Mouse (Mus musculus) liver, adult 2 months (tissue): ENCODE measurements around the gene Mrps34.

Experiments
- CTCF ChIP-seq: fragments of 200-500 bp; IDR thresholded peaks from 2 replicates; pipeline ENCODE4 v1.5.1; 2011; ENCODE audit warnings: low read depth, low read length, control low read depth
- POLR2A ChIP-seq: fragments of 200-500 bp; IDR thresholded peaks from 2 replicates; pipeline ENCODE4 v1.6.1; 2011; ENCODE audit warnings: low read length, control low read depth; ENCODE audit not compliant: insufficient read depth; ENCODE audit errors: extremely low read depth

- TF ChIP-seq CTCF (no peak), POLR2A (no peak)
These were observed 16.9 kb upstream of the Mrps34 start for GRCm38 (mm10) chr17:24878117-24878397.
